Mouse (Mus musculus) layer of hippocampus, postnatal 36 days (tissue): Measurements from ENCODE around the gene Zfpm1. TPM values are rescaled to one million over a fixed set of nuclear protein-coding genes. Genes with fewer than 3 reads are reported as not detected.
A peak's percentile ranks its signal among the peaks of the same experiment; 100 is the strongest.

Experiments
- DNase-seq, 2 experiments: peaks; one replicate each; pipeline ENCODE4 v3.0.0; 2022
- total RNA-seq, 2 experiments: library from RNA; stranded (reverse); gene quantifications; 2 replicates each; pipeline ENCODE4 v1.2.3; 2021

Gene Zfpm1
- total RNA-seq, 2 experiments from 2014 or later, result 34.7 to 36.9 TPM

DNA sequence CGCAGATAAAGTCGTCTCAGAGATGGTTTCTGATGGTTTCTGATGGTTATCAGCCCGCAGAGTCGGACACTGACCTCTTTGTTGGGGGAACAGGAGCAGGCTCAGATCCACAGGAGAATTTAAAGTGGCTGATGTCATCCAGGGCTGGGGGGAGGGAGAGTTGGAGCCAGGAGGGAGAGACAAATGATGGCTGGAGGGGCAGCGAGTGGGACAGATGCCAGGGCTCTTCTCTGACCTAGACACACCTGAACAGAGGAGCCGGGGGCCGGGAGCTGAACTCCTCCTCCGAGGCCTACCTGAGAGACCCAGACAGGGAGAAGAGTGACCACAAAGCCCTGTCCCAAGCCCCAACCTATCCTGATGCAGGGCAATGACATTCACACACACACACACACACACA, 47.1 kb downstream of the Zfpm1 start:
- no peak for DNase-seq

DNA sequence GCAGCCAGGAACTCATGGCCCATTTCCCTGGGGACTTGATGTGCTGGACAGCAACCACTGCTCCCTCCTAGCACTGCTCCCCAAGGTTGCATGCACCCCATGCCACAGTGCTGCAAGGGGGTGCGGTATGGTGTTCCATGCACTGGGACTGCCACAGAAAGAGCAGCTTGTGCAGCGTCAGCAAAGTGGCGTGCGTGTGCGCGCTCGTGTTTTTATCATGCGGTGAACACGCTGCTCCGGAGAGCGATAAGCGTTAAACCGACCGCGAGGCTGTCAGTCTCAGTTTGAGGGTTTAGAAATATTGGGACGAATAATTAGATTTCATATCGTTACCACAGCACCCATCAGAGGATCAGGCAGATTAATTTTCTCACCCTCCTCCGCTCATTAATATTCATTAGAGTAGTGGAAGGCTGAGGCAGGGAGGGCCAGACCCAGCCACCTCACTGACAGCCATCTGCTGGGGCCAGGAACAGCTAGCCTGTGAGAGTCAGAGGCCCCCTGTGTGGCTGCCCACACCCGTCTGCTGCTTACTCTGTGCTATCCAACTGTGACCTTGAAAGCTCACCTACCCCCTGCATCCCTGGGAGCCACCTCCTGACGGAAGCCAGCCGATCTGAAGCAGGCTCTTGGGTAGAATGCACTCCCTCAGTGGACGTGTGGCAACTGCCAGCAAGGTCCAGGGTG, 47.8 kb downstream of the Zfpm1 start:
- DNase-seq, result no peak

DNA sequence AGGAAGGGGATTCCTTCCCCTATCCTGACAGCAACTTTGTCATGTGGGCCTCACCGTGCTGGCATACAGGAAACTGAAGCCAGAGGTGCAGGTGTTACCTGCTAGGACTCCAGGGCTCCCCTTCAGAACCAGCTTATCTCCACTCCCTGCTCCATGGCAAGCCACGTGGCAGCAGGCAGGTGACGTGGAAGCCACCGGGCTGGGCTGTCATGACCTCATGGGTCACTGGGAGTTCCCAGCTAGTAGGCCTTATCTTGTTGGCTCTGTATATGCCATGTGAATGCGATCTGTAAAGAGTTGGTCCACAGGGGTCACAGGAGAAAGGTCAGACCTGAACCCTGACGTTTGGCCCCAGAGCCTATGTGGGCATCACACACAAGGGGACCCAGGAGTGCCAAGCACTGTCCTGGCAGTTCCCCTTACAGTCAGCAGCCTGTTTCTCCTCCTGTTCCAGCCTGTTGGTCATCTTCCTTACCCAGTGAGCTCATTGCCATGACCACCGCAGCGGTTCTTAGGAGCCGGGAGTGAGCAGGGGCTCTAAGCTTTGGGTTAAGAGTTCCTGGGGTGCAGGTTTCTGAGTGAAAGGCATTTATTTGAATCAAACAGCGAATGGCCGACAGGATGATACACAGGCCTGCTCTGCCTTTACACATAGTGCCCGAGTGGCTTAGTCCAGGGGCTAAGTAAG, 48.6 kb downstream of the Zfpm1 start:
- DNase-seq, result no peak

DNA sequence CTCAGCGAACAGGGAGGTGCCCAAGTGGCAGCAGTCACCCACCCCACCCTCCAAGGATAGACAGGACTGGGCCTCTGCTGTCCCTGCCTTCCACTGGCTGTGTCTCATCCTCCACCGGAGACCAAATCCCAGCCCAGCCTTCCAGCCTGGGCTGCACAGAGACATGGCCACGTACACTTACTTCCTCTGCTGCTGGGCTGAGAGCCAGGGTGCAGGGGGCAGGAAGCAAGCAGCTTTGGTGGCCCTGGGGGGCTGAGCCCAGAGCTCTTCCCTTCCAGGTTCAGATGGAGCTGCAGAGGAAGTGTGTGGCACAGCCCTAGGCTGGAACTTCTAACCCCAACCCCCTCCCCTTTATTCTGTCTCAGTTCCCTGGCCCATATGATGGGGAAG, 49.2 kb downstream of the Zfpm1 start:
- DNase-seq, result no peak

DNA sequence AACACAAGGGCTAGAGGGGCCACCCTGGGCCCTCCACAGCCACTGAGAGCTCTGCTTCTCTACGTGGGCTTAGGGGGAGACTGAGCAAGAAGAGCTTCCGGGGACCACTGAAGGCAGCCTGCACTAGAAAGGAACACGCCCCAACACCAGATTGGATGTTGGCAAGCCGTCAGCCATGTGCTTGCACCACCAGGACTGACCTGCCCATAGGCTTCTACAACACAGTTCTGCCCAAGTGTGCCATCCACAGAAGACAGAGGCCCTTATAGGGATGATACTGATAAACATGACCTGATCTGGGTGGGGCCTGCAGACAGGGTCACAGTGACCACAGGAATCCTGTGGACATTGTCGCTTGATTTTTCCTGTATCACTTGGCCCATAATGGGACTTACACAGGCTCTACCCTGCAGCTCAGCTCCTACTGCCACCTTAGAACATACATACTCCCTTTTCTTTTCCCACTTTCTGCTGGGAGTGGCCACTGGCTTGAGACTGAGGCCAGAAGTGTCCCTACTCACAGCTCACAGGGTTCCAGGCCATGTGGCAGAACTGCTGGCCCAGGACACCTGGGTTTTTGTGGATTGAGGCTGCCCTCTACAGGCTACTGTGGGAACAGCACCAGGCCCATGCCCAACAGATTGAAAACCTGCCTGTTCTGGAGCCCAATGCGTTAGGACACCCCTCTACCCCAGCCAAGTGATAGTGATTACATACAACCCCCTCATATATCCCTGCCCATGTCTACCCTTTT, 51.0 kb downstream of the Zfpm1 start:
- peak; percentile 79 to 85 for DNase-seq

DNA sequence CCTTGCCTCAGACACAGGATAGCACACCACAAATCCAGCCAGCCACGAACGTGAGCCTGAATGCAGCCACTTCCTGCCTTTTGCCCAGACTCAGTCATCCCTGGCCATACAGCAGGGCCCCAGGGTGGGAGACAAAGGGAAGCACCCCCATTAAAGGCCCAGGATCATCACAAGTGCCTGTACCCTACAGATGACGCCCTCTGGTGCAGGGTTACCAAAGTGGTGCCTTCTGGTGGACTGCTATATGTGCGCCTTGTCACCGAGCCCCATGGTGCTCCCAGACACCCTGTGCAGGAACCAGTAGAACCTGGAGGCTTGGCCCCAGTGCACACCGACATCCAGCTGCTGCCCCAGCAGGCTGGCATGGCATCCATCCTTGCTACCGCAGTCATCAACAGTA, 51.6 kb downstream of the Zfpm1 start:
- DNase-seq, result no peak

DNA sequence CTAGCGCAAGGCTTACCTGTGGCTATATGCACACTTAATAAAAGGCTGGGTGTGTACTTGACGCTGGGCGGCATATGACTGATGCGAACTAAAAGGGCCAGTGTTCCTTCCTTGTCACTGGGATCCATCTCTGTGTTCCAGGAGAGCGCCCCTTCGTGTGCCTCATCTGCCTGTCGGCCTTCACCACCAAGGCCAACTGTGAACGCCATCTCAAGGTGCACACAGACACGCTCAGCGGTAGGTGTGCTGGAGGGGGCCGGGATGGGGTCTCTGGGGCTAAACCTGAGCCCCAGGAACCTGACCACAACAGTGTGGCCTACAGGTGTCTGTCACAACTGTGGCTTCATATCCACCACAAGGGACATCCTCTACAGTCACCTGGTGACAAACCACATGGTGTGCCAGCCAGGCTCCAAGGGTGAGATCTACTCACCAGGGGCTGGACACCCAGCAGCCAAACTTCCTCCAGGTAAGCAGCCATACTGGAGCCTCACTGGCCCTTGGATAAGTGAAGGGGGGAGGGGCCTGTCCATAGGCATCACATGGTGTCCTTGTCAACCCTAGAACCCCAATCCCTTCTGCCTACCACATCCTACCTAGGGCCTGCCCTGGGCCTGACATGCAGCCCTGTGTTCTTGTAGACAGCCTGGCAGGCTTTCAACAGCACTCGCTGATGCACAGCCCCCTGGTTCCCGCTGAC, 53.0 kb downstream of the Zfpm1 start:
- DNase-seq, result no peak

DNA sequence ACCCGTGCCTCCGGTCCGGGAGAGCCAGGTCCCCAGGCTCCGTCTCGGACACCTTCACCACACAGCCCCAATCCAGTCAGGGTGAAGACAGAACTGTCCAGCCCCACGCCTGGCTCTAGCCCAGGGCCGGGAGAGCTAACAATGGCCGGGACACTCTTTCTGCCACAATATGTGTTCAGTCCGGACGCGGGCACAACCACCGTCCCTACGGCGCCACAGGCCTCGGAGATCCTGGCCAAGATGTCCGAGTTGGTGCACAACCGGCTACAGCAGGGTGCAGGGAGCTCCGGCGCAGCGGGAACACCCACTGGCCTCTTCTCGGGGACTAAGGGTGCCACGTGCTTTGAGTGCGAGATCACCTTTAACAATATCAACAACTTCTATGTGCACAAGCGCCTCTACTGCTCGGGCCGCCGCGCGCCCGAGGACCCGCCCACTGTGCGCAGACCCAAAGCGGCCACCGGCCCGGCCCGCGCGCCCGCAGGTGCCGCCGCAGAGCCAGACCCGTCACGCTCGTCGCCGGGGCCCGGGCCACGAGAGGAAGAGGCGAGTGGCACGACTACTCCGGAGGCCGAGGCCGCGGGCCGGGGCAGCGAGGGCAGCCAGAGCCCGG, 53.8 kb downstream of the Zfpm1 start:
- no peak for DNase-seq

DNA sequence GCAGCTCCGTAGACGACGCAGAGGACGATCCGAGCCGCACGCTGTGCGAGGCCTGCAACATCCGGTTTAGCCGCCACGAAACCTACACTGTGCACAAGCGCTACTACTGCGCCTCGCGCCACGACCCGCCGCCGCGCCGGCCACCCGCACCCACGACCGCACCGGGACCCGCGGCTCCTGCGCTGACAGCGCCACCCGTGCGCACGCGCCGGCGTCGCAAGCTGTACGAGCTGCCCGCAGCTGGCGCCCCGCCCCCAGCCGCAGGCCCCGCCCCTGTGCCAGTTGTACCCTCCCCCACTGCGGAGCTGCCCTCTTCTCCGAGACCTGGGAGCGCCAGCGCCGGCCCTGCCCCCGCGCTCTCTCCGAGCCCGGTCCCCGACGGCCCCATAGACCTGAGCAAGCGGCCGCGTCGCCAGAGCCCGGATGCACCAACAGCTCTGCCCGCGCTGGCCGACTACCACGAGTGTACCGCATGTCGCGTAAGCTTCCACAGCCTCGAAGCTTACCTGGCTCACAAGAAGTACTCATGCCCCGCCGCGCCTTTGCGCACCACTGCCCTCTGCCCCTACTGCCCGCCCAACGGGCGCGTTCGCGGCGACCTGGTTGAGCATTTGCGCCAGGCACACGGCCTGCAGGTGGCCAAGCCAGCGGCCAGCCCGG, 54.4 kb downstream of the Zfpm1 start:
- DNase-seq, result peak in 1 of 2 experiments; percentile 47

DNA sequence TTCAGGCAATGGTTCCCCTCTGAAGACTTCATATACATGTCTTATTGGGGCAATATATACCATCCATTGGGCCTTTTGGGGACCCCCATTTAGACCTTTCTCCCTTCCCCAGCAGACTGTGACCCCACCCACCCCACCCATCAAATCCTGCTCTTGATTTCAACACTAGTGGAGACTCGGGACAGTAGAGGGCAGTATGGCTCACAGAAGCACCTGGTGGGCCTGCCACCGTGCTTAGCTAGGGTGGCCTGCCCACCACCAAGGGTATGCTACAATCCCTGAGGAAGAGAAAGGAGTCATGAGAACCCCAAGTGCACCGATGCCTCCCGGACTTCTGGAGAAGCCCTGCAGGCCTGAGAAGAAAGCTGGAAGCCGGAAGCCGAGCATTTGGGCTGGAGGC, 56.9 kb downstream of the Zfpm1 start:
- no peak for DNase-seq

DNA sequence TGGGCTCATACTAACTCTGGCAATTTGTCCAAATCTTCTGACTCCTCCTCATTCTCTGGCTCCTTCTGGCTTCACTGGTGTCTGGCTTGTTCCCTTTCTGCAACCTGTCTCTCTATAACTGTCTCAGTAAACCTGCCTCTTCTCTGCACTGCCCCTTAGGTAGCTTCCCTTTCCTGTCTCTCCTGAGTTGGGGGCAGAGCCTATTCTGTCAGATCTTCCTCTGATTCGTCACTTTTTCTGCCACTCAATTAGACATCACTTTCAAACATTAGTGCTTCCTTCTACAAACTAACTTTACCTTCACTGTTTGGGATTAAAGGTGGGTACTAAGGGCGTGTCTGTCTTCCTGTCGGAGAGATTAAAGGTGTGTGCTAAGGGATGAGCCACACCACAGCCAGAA, 58.8 kb downstream of the Zfpm1 start:
- no peak for DNase-seq

DNA sequence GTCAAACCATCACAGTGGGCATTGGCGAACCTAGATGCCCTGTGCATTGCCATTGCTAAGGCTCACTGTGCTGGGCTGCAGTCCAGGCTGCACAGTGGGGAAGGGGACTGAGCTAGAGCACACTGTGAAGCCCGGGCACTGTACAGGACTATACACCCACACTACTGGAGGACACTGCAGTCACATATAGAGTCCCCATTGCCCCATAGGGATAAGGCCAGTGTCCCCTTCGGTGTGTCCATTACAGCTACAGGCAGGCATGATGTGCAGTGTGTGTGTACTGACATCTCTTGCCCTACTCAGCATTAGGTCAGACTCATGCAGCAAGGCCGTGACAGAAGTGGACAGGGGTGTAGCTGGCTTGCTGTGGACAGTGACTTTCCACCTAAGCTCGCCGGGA, 59.8 kb downstream of the Zfpm1 start:
- no peak for DNase-seq

DNA sequence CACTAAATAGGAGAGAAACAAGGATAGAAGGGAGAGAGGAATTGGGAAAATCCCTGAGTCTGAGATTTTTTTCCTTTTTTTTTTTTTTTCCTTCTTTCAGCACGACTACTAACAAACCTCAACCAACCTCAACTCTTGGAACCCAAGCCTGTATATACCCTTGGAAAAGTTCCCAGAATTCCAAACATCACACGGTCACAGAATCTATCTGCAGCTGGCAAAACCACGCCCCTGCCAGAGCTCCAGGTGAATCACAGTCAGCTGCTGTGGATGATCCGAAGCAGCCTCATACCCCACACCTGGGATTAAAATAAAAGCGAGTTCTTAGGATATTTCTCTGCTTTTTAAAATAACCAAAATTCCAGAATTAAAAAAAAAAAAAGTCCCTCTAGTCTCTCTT, 60.4 kb downstream of the Zfpm1 start:
- no peak for DNase-seq

DNA sequence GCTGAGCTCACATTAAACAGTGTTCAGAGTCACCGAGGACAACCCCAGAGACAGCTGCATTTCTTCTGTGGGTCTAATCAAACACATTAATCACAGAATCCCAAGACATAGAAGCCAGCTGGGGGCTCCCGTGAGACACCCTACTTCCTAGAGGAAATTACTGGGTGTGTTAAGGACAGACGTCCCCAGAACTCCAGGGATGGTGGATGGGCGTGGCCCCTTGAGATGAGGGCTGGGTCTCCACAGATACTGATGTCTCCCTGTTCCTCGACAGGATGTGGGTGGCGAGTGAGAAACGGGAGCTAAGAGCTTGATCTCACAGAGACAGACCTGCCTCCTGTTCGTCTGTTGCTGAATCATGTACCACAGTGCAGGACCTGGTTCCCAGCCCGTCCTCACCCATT, 60.9 kb downstream of the Zfpm1 start:
- no peak for DNase-seq

DNA sequence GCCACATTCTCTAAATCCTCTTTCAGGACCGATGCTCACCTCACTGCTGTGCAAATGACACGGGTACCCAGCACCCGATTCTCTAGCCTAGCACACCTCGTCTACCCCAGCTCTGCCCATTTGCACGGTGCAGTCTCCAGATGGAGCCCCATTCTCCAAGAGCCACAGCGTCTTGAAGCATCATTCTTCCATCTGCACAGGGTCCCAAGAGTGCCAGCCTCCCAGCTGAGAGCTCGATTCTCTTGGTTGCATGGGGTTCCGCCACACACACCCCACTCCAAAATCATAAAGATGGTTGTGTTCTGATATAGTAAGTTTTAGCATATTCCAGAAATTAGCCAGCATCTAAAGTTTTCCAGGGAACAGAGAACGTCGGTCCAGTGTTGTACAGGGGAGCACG, 61.4 kb downstream of the Zfpm1 start:
- DNase-seq, result no peak

DNA sequence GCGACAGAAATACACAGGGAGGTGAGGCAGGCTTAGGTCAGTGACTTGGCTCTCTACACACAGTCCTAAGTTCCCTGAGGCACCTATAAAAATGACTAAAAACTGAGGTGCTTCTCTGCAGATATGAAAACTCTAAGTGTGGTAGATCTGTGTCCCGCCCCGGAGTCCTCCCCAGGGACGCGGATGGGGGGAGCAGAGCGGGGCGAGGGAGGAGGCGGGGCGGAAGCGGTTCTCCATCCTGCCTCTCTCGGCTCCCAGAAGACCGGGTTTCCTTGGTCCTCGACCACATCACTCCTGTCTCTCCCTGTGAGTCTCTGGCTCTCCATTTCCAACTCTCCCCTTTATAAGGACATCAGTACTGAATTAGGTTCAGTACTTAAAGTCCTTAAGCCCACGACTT, 61.8 kb downstream of the Zfpm1 start:
- no peak for DNase-seq

DNA sequence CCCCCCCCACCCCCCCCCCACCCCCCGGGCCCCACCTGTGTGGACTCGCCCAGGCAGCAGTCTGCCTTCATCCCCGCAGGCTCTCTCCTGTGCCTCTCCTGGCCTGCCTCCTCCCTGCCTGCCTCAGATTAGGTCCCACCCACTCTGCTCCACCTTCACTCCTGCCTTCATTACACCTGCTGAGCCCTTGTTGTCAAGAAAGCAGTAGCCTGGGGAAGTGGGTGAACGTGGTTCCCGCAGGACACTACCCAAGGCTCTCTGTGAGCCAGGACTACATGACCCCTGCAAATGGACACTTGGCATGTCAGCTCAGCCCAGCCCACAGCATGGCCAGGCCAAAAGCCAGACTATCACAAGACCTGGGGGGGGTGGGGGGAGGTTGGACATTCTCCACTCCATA, 62.3 kb downstream of the Zfpm1 start:
- no peak for DNase-seq

DNA sequence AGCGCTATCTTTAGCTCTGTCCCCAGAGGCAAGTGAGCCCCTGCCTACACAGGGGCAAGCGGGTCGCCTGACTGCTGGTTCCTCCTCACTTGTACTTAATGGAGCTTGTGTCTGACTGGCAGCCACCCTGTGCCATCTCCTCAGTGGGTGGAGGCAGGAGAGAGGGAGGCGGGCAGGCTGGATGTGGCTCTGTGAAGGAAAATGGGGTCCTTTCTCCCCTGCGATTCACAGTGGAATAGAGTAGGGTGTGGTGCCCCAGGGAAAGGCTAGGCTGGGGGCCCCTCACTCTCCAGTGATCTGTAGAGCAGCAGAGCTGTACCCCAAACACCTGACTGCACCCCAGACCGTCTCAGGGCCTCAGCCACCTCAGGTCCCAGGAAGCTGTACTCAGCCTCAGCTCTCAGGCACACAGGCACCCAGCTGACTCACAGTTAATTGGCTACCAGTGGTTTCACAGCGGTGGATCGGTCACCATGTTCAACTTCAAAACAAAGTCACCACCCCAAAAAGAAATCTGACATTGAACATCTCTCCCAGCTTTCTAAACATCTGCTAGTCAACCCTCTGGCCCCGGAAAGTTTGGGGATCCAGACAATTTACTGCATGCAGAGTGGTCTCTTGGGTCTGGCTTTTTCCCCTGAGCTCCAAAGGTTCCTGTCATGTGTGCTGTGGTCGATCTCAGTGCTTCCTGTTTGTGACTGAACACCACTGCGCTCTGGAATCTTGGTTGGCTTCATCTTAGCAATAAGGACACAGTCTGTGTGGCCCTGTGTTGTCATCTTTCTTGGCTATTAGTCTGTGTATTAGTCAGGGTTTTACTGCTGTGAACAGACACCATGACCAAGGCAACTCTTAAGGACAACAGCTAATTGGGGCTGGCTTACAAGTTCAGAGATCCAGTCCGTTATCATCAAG, 63.5 kb downstream of the Zfpm1 start:
- DNase-seq, result no peak

DNA sequence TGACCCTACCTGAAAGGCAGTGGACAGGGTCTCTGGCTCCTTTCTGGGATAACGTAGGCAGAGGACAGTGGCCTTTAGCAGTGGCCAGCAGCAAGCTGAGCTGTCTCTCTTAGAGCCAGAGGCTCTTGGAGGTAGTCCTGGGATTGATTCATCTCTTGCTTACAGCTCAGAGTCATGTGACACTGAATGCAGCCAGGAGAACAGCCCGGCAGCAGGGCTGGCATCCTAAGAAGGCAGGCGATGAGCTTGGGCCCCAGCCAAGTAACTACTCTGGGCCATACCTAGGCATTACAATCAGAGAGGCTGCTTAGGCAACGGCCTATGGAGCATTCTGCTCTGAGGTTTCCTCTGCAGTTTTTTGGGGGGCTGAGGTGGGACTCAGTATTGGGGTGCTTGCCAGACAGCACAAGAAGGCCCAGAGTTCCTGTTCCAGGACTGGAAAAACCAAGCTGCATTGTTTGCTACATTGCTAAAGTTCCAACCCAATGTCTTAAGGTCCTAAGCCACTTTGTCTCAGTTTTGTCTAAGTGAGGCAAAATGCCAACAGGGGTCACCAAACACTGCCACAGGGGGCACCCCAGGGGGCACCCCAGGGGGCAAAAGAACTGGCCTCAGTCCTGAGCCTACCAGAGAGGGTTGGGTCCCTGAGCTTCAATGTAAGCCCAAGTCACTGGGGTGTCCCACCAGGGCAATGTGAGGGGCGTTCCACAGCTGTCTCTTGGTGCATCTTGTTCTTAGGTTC, 66.0 kb downstream of the Zfpm1 start:
- peak; percentile 63 to 73 for DNase-seq
